Mouse (Mus musculus) heart, postnatal 4 days (tissue): ENCODE measurements around the gene Scap. TPM values are rescaled to one million over a fixed set of nuclear protein-coding genes. Genes with fewer than 3 reads are reported as not detected.
"Not testable (repeated sequence)": the region's sequence is repeated elsewhere in the genome, so short reads cannot be mapped to it uniquely, and the experiment has no call there.

Experiments
- DNase-seq: peaks from one replicate; pipeline ENCODE4 v3.0.0; 2021
- total RNA-seq, 2 experiments: library from RNA; stranded (reverse); gene quantifications; 2 replicates each; pipeline ENCODE4 v1.2.3; 2021

The Scap gene
- total RNA-seq, 2 experiments from 2014 or later: 30.5 to 34.0 TPM

- not testable (repeated sequence) for DNase-seq
These were observed 2.2 kb upstream of the Scap start for GRCm38 (mm10) chr9:110330913-110331312.

GRCm38 (mm10) chr9:110333896-110334259, 790 bp downstream of the Scap start:
- DNase-seq: no peak

GRCm38 (mm10) chr9:110334849-110335248, 1.8 kb downstream of the Scap start:
- no peak for DNase-seq

GRCm38 (mm10) chr9:110340037-110340750, 7.1 kb downstream of the Scap start:
- no peak for DNase-seq

- no peak for DNase-seq
These were observed 8.9 kb downstream of the Scap start for GRCm38 (mm10) chr9:110342008-110342407.

GRCm38 (mm10) chr9:110343805-110344204, 10.7 kb downstream of the Scap start:
- no peak for DNase-seq

- no peak for DNase-seq
These were observed 12.1 kb downstream of the Scap start for GRCm38 (mm10) chr9:110345057-110345739.

GRCm38 (mm10) chr9:110348899-110349298, 15.8 kb downstream of the Scap start:
- DNase-seq: no peak

- DNase-seq: no peak
These were observed 17.1 kb downstream of the Scap start for GRCm38 (mm10) chr9:110350188-110350587.

- DNase-seq: no peak
These were observed 17.5 kb downstream of the Scap start for GRCm38 (mm10) chr9:110350612-110351011.

- no peak for DNase-seq
These were observed 18.3 kb downstream of the Scap start for GRCm38 (mm10) chr9:110351350-110351749.

- DNase-seq: no peak
These were observed 19.0 kb downstream of the Scap start for GRCm38 (mm10) chr9:110351932-110352632.

GRCm38 (mm10) chr9:110358341-110358740, 25.3 kb downstream of the Scap start:
- DNase-seq: no peak

- DNase-seq: no peak
These were observed 28.2 kb downstream of the Scap start for GRCm38 (mm10) chr9:110361299-110361698.

- DNase-seq: no peak
These were observed 29.2 kb downstream of the Scap start for GRCm38 (mm10) chr9:110362337-110362736.

GRCm38 (mm10) chr9:110366746-110367145, 33.7 kb downstream of the Scap start:
- no peak for DNase-seq

- peak; percentile 31 for DNase-seq
These were observed 36.8 kb downstream of the Scap start for GRCm38 (mm10) chr9:110369860-110370259.

- DNase-seq: no peak
These were observed 40.8 kb downstream of the Scap start for GRCm38 (mm10) chr9:110373871-110374270.

GRCm38 (mm10) chr9:110375668-110376067, 42.6 kb downstream of the Scap start:
- DNase-seq: no peak

- DNase-seq: not testable (repeated sequence)
These were observed 44.6 kb downstream of the Scap start for GRCm38 (mm10) chr9:110377655-110378054.

- no peak for DNase-seq
These were observed 46.3 kb downstream of the Scap start for GRCm38 (mm10) chr9:110379361-110379760.

GRCm38 (mm10) chr9:110380662-110381061, 47.6 kb downstream of the Scap start:
- no peak for DNase-seq

GRCm38 (mm10) chr9:110381292-110381691, 48.2 kb downstream of the Scap start:
- no peak for DNase-seq
